Mouse (Mus musculus) ES-E14 (cell line): ENCODE results near the gene Supt6. TPM values are rescaled to one million over a fixed set of nuclear protein-coding genes. Genes with fewer than 3 reads are reported as not detected.

ENCODE experiments used
- DNase-seq: peaks from one replicate; pipeline ENCODE4 v3.0.0-alpha.2; 2013; ENCODE audit warnings: low read depth, low spot score
- H3K27ac ChIP-seq: 2 replicates; pipeline ENCODE4 v1.5.1; 2012; ENCODE audit warnings: low read depth, mild to moderate bottlenecking, low read length, moderate library complexity, mixed read lengths; ENCODE audit not compliant: poor library complexity, insufficient read depth, severe bottlenecking
- H3K36me3 ChIP-seq: 2 replicates; pipeline ENCODE4 v1.6.1; 2012; ENCODE audit warnings: mild to moderate bottlenecking, low read length, moderate library complexity, mixed read lengths; ENCODE audit not compliant: control insufficient read depth, poor library complexity, insufficient read depth, severe bottlenecking
- H3K4me1 ChIP-seq, 2 experiments: fragments of 150-350 bp in 1 of 2; sonication (generic) in 1 of 2; 2 replicates each; pipeline ENCODE4 v1.6.1; 2012; ENCODE audit warnings: low read length in 2 of 2, mild to moderate bottlenecking in 1 of 2, mixed read lengths in 1 of 2; ENCODE audit not compliant: control insufficient read depth in 2 of 2, insufficient read depth in 2 of 2, poor library complexity in 1 of 2
- H3K4me3 ChIP-seq, 2 experiments: fragments of 150-350 bp in 1 of 2; sonication (generic) in 1 of 2; 2 replicates each; pipeline ENCODE4 v1.5.1; 2012; ENCODE audit warnings: low read length in 2 of 2, low read depth in 1 of 2, mild to moderate bottlenecking in 1 of 2, mixed read lengths in 1 of 2; ENCODE audit not compliant: insufficient read depth in 1 of 2, poor library complexity in 1 of 2, severe bottlenecking in 1 of 2
- H3K9ac ChIP-seq: 2 replicates; pipeline ENCODE4 v1.6.1; 2012; ENCODE audit warnings: low read depth, mild to moderate bottlenecking, low read length, mixed read lengths; ENCODE audit not compliant: poor library complexity, insufficient read depth, severe bottlenecking
- H3K9me3 ChIP-seq: fragments of 150-350 bp; sonication (generic); 2 replicates; pipeline ENCODE4 v1.6.1; 2012; ENCODE audit warnings: low read depth, mild to moderate bottlenecking, low read length; ENCODE audit not compliant: control insufficient read depth, insufficient read depth
- CHD2 ChIP-seq: IDR thresholded peaks from 2 replicates; pipeline ENCODE4 v1.6.1; 2014; ENCODE audit warnings: mild to moderate bottlenecking, low read depth, low read length, inconsistent platforms
- HCFC1 ChIP-seq: IDR thresholded peaks from 2 replicates; pipeline ENCODE4 v1.6.1; 2012; ENCODE audit warnings: low read length, inconsistent platforms, borderline replicate concordance; ENCODE audit not compliant: insufficient read depth
- MAFK ChIP-seq: IDR thresholded peaks from 2 replicates; pipeline ENCODE4 v1.6.1; 2014; ENCODE audit warnings: mild to moderate bottlenecking, low read depth, low read length, inconsistent platforms; ENCODE audit not compliant: insufficient read depth
- ZC3H11A ChIP-seq: IDR thresholded peaks from 2 replicates; pipeline ENCODE4 v1.6.1; 2012; ENCODE audit warnings: low read depth, mild to moderate bottlenecking, inconsistent platforms, low read length, borderline replicate concordance
- ZNF384 ChIP-seq: IDR thresholded peaks from 2 replicates; pipeline ENCODE4 v1.6.1; 2012; ENCODE audit warnings: low read depth, low read length, inconsistent platforms
- in situ Hi-C, 2 experiments: fragments of 600-800 bp; cut with MboI; formaldehyde crosslinking; loops; one replicate each; pipeline ENCODE4 v1.15.1; 2025; ENCODE audit warnings: low sequenced_read_pairs in 2 of 2, inconsistent platforms in 1 of 2; ENCODE audit not compliant: unreplicated experiment in 2 of 2
- total RNA-seq: library from RNA; depleted of rRNA; stranded (reverse); fragments of 300-350 nt; gene quantifications from 2 replicates; pipeline ENCODE4 v1.2.3, GENCODE M21; 2012; rRNA removed

Supt6 gene
- 60.6 and 63.0 TPM in 2 replicates for total RNA-seq

DNA sequence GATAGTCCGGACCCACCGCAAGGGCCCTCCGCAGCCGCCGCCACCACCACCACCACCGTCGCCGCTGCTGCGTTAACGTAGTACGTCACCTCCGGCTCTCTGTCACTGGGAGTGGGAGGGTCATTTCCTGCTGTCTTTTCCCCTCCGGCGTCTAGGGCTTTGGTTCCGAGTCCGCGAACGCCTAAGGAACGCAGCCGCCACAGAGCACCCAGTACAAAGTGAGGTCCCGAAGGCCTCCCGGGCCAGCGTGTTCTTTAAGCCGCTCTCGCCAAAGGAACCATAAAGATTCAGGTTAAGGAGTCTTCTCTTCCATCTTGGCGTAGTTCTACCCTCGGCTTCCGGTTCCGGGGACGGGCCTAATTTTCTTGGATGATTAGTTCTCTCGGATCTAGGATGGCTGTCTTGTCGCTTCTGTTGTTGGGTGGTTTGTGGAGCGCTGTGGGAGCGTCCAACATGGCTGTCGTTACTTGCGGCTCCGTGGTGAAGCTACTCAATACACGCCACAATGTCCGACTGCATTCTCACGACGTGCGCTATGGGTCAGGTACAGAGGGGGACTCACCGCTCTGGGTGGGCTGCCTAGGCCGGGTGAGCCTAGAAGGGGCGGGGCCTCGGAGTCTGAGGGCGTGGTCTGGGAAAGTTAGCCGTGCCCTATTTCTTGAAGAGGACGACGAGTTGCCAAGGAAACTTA lies at the start of gene Supt6, which contains the start of gene Sdf2:
Gene Supt6, minus strand, starts transcription at position 361 of the 691 bp plus-strand sequence.
Gene Sdf2, plus strand, starts transcription at position 120 of the 691 bp plus-strand sequence.
- H3K36me3 ChIP-seq: peaks cover 3% of the 10 kb centered on the region; the same call in 1 of the 2 replicates
- no peaks in the 10 kb centered on the region for H3K9me3 ChIP-seq
- DNase-seq: peak; percentile 92
- peak within 1 kb of the TSS; percentile 94 to 99 for H3K4me3 ChIP-seq
- H3K4me1 ChIP-seq: peaks cover 11 to 17% of the 10 kb centered on the region in 2 experiments
- TF ChIP-seq CHD2 (no peak), ZC3H11A (no peak), ZNF384 (no peak), HCFC1 (no peak; the same call in 1 of the 2 replicates), MAFK (no peak)
- peak within 1 kb of the TSS; percentile 93 for H3K9ac ChIP-seq
- H3K27ac ChIP-seq: peak within 1 kb of the TSS; percentile 97
- in situ Hi-C loops: no loop called here

DNA sequence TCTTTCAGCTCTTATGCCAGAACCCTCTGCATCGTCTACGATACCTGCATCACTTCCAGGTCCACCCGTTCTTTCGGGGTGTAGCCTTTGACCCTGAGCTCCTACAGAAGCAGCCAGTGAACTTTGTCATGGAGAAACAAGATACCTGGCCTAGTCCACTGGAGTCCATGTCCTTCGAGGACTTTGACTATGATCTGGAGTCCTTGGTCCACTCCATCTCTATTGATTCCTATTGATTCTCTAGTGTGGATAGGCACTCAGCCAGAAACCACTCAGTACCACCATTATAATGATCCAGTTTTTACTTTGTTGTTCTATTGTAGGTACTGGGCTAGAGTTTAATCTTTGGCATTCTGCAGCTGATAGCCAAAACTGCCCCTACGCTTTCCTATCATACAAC lies 48.8 kb upstream of the Supt6 start:
- Histone ChIP-seq H3K9ac (no peak overlapping the region), H3K27ac (no peak overlapping the region), H3K9me3 (no peaks in the 10 kb centered on the region), H3K4me3 (no peak overlapping the region), H3K4me1 (no peaks in the 10 kb centered on the region), H3K36me3 (peaks cover 12% of the 10 kb centered on the region)
- in situ Hi-C loops: loop anchor here in 1 of 2 experiments (25.0 kb wide), 1 partner anchor 1718 kb away; no protein-coding TSS in a partner anchor
- no peak for DNase-seq
- no peak for TF ChIP-seq MAFK
- TF ChIP-seq ZC3H11A: no peak
- no peak for TF ChIP-seq ZNF384
- TF ChIP-seq CHD2: no peak

DNA sequence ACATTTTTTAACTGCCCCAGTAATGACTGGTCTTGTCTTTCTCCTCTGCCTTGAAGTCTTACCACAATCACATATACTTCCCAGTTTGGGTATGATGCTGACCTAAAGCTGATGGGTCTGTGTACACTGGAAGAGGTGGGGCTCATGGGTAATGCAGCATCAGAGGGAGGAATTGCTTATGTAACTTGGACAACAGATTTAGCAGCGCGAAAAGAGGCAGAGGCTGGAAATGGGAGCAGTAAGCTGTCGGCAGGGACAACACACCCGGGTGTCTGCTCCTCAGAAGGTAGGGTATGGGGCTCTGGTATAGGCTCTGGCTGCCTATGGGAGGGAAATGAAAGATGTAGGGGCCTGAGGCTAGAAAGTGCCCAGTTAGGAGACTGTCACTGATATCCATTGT lies 44.9 kb upstream of the Supt6 start, which contains the start of gene BC030499:
Gene BC030499, plus strand, starts transcription at position 188 of the 400 bp plus-strand sequence.
- Histone ChIP-seq H3K36me3 (peaks cover 37% of the 10 kb centered on the region), H3K4me1 (no peaks in the 10 kb centered on the region), H3K27ac (no peak within 1 kb of the TSS), H3K9me3 (no peaks in the 10 kb centered on the region), H3K4me3 (no peak within 1 kb of the TSS), H3K9ac (no peak within 1 kb of the TSS; the same call in 1 of the 2 replicates)
- no peak for DNase-seq
- no peak for TF ChIP-seq MAFK
- TF ChIP-seq ZNF384: no peak
- no peak for TF ChIP-seq CHD2
- TF ChIP-seq ZC3H11A: no peak
- TF ChIP-seq HCFC1: no peak
- in situ Hi-C loops: loop anchor here in 1 of 2 experiments (25.0 kb wide), 1 partner anchor 1722 kb away; no protein-coding TSS in a partner anchor

DNA sequence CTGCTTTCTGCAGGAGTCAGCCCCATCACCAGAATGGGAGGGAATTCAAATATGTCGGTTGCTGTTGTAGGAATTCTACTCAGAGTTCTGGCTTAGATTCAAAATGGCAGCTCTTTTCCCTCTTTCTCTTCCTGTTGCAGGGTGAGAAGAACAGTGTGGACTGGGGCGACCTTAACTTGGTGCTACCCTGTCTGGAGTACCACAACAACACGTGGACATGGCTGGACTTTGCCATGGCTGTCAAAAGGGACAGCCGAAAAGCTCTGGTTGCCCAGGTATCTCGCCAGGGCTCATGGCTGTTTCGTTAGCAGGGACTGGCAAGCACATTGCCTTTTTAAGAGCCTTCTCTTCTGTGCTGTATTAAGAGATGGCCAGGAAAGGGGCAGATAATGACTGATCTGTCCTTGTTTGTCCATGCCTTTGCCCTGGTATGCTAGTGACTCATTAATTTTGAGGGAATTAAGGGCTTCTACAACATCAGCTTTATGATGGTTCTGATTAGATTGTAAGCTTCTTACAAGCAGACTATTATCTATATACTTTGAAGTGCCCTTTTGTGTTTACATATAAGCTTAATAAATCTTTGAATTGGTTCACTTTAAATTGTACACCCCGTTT lies 43.5 kb upstream of the Supt6 start:
- Histone ChIP-seq H3K9ac (no peak overlapping the region), H3K36me3 (peaks cover 46% of the 10 kb centered on the region), H3K9me3 (no peaks in the 10 kb centered on the region), H3K27ac (no peak overlapping the region), H3K4me1 (no peaks in the 10 kb centered on the region), H3K4me3 (no peak overlapping the region)
- TF ChIP-seq ZNF384: no peak
- TF ChIP-seq CHD2: no peak
- no peak for TF ChIP-seq ZC3H11A
- no peak for TF ChIP-seq MAFK
- TF ChIP-seq HCFC1: no peak
- in situ Hi-C loops: loop anchor here in 1 of 2 experiments (25.0 kb wide), 1 partner anchor 1723 kb away; no protein-coding TSS in a partner anchor
- DNase-seq: no peak
